Mouse (Mus musculus) v-Abl transformed pro-B cells (cell line): ENCODE results near the gene Gca.
"Not testable (repeated sequence)": the region's sequence is repeated elsewhere in the genome, so short reads cannot be mapped to it uniquely, and the experiment has no call there.

ENCODE experiments used
- in situ Hi-C, 2 experiments: fragments of 400-800 bp; cut with MboI; formaldehyde crosslinking; loops; one replicate each; pipeline ENCODE4 v1.15.1; 2025; ENCODE audit not compliant: unreplicated experiment in 2 of 2

Gene Gca

GRCm38 (mm10) chr2:62662560-62662959 lies 1.5 kb upstream of the Gca start:
- in situ Hi-C loops, result loop anchor here in 1 of 2 experiments (25.0 kb wide), 1 partner anchor 1950 kb away; the partner anchor contains the start of gene Itgb6

GRCm38 (mm10) chr2:62664839-62665238 lies 754 bp downstream of the Gca start:
- in situ Hi-C loops, result loop anchor here in 1 of 2 experiments (25.0 kb wide), 1 partner anchor 1953 kb away; the partner anchor contains the start of gene Itgb6

GRCm38 (mm10) chr2:62665536-62665935 lies 1.5 kb downstream of the Gca start:
- in situ Hi-C loops, result loop anchor here in 1 of 2 experiments (25.0 kb wide), 1 partner anchor 1953 kb away; the partner anchor contains the start of gene Itgb6

- in situ Hi-C loops, result loop anchor here in 1 of 2 experiments (25.0 kb wide), 1 partner anchor 1958 kb away; the partner anchor contains the start of gene Itgb6
These were observed 5.8 kb downstream of the Gca start for GRCm38 (mm10) chr2:62669848-62670247.

GRCm38 (mm10) chr2:62670301-62670700 lies 6.2 kb downstream of the Gca start:
- in situ Hi-C loops, result loop anchor here in 1 of 2 experiments (25.0 kb wide), 1 partner anchor 1958 kb away; the partner anchor contains the start of gene Itgb6

GRCm38 (mm10) chr2:62670767-62671166 lies 6.7 kb downstream of the Gca start:
- in situ Hi-C loops, result loop anchor here in 1 of 2 experiments (25.0 kb wide), 1 partner anchor 1958 kb away; the partner anchor contains the start of gene Itgb6

GRCm38 (mm10) chr2:62672788-62673187 lies 8.7 kb downstream of the Gca start:
- in situ Hi-C loops, result loop anchor here in 1 of 2 experiments (25.0 kb wide), 1 partner anchor 1960 kb away; the partner anchor contains the start of gene Itgb6

- in situ Hi-C loops, result no loop called here
These were observed 17.6 kb downstream of the Gca start for GRCm38 (mm10) chr2:62681667-62682066.

GRCm38 (mm10) chr2:62684989-62685595 lies 21.0 kb downstream of the Gca start:
- in situ Hi-C loops, result no loop called here

- in situ Hi-C loops, result no loop called here
These were observed 21.8 kb downstream of the Gca start for GRCm38 (mm10) chr2:62685934-62686333.

- in situ Hi-C loops, result no loop called here
These were observed 42.2 kb downstream of the Gca start for GRCm38 (mm10) chr2:62706313-62706712.

GRCm38 (mm10) chr2:62709633-62710032 lies 45.5 kb downstream of the Gca start:
- in situ Hi-C loops, result no loop called here

- in situ Hi-C loops, result not testable (repeated sequence)
These were observed 50.3 kb downstream of the Gca start for GRCm38 (mm10) chr2:62714362-62714761.

GRCm38 (mm10) chr2:62715260-62715659 lies 51.2 kb downstream of the Gca start:
- in situ Hi-C loops, result no loop called here

- in situ Hi-C loops, result no loop called here
These were observed 53.2 kb downstream of the Gca start for GRCm38 (mm10) chr2:62717270-62717669.

- in situ Hi-C loops, result no loop called here
These were observed 54.3 kb downstream of the Gca start for GRCm38 (mm10) chr2:62718411-62718810.

GRCm38 (mm10) chr2:62725946-62726345 lies 61.9 kb downstream of the Gca start:
- in situ Hi-C loops, result no loop called here

GRCm38 (mm10) chr2:62727732-62728131 lies 63.6 kb downstream of the Gca start:
- in situ Hi-C loops, result no loop called here

- in situ Hi-C loops, result no loop called here
These were observed 66.6 kb downstream of the Gca start for GRCm38 (mm10) chr2:62730671-62731070.

- in situ Hi-C loops, result no loop called here
These were observed 79.0 kb downstream of the Gca start for GRCm38 (mm10) chr2:62743098-62743497.
